Mouse (Mus musculus): ENCODE data around the gene B3galnt2. TPM values are rescaled to one million over a fixed set of nuclear protein-coding genes. Genes with fewer than 3 reads are reported as not detected.
"Not testable (repeated sequence)": the region's sequence is repeated elsewhere in the genome, so short reads cannot be mapped to it uniquely, and the experiment has no call there.

The B3galnt2 gene
- total RNA-seq (2021): 10 to 100 TPM; 14.1 to 15.9 TPM
- long read RNA-seq, transcript B3galnt2-201 (12 exons, 3,892 nt): major isoform, 21 of 28 reads
- long read RNA-seq, partial matches to known transcripts: 0 of 28 reads
- long read RNA-seq, other reads (novel, unspliced or antisense): 6 of 28 reads

GRCm38 (mm10) chr13:13953874-13954832 lies at the start of gene B3galnt2:
TSS of gene B3galnt2 (plus strand) at chr13:13954469.
- peak; percentile 97 to 99 for DNase-seq (ENCODE audit: low spot score in 2 of 2)

DNA sequence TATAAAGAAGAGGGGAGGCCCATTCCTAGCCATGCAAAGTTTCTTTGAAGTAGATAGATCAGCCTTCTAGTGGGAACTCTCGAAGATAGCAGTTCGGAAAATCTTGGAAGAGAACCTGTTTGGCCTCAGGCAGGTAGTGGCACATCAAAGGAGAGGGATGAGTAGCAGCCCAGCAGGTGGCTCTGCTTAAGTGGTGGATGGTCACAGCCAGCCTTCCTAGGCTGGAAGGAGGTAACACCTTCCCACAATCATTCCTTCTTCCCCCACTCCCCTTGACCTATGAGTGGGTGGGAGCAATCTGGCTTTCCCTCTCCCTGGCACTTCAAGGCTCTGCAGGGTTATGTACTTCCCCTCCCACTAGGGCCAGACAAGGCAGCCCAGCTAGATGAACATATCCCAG lies 42.9 kb upstream of the B3galnt2 start:
- DNase-seq (ENCODE audit: low spot score in 2 of 2): no peak

DNA sequence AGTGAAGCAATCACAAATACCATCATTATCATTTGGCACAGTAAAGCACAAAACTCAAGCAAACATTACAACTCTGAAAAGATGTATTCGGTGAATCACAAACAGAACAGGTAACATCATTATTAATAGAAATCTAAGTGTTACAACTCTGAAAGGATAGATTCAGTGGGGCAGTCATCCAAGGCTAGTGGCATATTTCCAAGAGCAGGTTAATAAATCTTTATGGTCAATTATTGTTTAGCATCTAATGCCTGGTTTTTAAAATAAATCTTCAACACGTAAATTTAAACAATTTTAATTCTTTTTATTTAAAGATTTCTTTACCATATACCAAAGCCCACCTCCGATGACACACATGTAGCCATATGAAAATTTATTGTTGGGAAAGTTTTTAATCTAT lies 34.9 kb upstream of the B3galnt2 start:
- no peak for DNase-seq (ENCODE audit: low spot score in 2 of 2)

- DNase-seq (ENCODE audit: low spot score in 2 of 2): no peak
These were observed 31.7 kb upstream of the B3galnt2 start for GRCm38 (mm10) chr13:13922526-13922925.

- DNase-seq (ENCODE audit: low spot score in 2 of 2): no peak
These were observed 24.3 kb upstream of the B3galnt2 start for GRCm38 (mm10) chr13:13929982-13930381.

GRCm38 (mm10) chr13:13954931-13955330 lies 662 bp downstream of the B3galnt2 start:
- DNase-seq (ENCODE audit: low spot score in 2 of 2): peak in 1 of 2 experiments; percentile 20

DNA sequence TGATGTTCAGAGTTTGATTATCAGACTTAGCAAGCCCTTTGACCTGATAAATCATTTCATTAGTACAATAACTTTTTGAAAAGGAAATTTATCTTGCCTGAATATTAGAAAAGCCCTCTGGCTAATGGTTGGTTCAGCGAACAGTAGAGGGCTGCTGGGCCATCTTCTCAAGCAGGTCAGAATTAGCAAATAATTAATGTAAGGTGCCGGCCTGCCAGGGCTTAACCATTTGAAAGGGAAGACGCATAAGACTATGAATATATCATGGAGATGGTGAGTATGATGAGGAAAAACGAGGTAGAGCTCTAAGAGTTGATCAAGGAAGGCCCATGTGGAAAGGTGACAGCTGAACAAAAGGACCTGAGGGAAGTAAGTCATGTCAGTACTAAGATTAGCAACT lies 2.4 kb downstream of the B3galnt2 start:
- DNase-seq (ENCODE audit: low spot score in 2 of 2): no peak

GRCm38 (mm10) chr13:13960211-13960610 lies 5.9 kb downstream of the B3galnt2 start:
- no peak for DNase-seq (ENCODE audit: low spot score in 2 of 2)

- DNase-seq (ENCODE audit: low spot score in 2 of 2): no peak
These were observed 6.8 kb downstream of the B3galnt2 start for GRCm38 (mm10) chr13:13961046-13961445.

DNA sequence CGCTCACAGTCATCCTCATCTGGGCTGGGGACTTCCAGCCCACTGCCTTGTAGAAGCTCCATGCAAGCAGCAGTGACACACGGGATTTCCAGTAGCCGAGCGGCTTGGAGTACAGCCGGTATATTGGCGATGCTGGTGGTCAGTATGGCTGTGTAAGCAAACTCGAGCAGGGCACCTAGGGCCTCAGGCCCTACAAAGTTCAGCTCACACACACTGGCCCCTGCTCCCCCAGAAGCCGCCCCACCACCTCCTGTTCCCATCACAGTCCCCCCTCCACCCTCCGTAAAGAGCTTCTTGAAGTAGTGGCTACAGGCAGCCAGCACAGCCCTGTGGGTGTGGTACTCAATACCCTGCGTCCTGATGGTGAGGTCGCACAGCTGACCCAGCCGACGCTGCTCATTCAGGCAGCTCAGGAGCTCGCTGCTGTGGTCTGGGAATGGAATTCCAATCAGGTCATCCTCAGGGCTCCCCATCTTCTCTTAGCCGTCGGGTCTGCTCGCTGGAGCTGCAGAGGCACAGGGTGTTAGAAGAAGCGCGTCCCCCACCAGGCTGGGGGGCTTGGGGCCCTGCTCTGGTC lies 11.2 kb downstream of the B3galnt2 start:
- no peak for DNase-seq (ENCODE audit: low spot score in 2 of 2)

GRCm38 (mm10) chr13:13966172-13966571 lies 11.9 kb downstream of the B3galnt2 start:
- no peak for DNase-seq (ENCODE audit: low spot score in 2 of 2)

DNA sequence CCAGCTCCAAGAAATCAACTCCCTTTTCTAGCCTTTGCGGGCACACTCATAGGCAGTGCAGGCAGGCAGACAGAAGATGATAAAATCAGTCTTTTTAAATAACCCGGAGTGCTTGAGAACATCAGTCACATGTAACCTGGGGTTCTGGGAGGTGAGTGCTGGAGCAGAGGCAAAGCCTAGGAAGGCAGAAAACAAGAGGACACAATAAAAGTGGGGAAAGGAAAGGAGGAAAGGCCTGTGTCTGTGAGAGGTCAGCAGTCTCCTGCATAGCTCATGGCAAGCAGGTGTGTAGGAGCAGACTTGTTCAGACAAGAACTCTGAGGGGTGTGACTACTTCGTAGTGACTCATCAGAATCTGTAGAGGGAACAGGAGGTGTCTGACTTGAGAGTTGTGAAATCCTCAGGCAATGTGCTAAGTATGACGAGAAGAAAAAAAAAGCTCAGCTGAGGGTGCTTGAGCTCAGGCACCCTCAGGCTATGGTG lies 14.4 kb downstream of the B3galnt2 start:
- DNase-seq (ENCODE audit: low spot score in 2 of 2): peak in 1 of 2 experiments; percentile 26

- DNase-seq (ENCODE audit: low spot score in 2 of 2): no peak
These were observed 15.5 kb downstream of the B3galnt2 start for GRCm38 (mm10) chr13:13969796-13970195.

DNA sequence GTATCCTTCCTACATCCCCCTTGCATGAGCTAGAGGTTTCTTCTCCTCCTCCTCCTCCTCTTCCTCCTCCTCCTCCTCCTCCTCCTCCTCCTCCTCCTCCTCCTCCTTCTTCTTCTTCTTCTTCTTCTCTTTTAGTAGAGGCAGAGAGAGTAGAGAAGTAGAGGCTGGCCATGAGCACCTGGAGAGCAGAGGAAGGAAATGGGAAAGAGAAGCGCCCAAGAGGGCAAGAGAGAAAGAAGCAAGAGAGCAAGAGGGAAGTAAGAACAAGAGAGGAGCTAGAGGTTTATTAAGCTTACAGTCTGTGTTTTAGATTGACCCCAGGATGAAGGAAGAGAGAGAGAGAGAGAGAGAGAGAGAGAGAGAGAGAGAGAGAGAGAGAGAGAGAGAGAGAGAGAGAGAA lies 27.6 kb downstream of the B3galnt2 start:
- DNase-seq (ENCODE audit: low spot score in 2 of 2): not testable (repeated sequence)

- no peak for DNase-seq (ENCODE audit: low spot score in 2 of 2)
These were observed 29.3 kb downstream of the B3galnt2 start for GRCm38 (mm10) chr13:13983523-13983922.

DNA sequence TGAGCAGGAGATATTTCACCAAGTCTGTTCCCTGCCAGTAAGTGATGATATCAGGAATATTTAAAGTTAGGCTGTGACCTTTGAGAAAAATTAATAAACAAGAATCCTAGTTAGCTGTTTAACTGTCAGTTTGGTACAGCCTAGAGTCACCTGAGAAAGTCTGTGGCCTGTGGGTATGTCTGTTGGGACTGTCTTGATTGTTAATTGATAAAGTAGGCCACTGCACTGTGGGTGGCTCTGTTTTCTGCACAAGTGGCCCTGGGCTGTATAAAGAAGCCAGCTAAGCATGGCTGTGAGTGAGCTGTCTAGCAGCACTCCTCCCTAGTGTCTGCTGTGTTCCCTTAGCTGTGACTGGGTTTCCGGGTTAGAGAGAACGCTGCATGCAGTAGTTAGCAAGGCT lies 34.9 kb downstream of the B3galnt2 start:
- DNase-seq (ENCODE audit: low spot score in 2 of 2): no peak

GRCm38 (mm10) chr13:13990391-13990790 lies 36.1 kb downstream of the B3galnt2 start:
- DNase-seq (ENCODE audit: low spot score in 2 of 2): no peak

DNA sequence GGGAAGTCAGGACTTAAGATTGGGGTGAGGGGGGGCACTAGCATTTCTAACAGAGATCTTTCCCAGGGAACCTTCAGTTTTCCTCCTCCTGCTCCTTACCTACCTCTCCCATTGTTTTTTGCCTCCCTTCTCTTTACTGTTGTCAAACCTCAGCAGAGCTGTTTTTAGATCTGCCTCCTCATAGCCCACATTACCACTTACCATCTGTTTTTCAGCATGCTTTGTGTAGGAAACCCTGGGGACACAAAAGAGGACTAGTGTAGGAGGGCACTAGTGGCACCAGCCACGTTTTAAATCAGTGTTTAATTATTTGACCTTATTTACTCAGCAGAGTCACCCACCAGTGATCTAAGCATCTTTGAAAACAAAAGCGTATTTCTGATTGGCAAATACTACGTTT lies 38.8 kb downstream of the B3galnt2 start:
- DNase-seq (ENCODE audit: low spot score in 2 of 2): peak in 1 of 2 experiments; percentile 67

DNA sequence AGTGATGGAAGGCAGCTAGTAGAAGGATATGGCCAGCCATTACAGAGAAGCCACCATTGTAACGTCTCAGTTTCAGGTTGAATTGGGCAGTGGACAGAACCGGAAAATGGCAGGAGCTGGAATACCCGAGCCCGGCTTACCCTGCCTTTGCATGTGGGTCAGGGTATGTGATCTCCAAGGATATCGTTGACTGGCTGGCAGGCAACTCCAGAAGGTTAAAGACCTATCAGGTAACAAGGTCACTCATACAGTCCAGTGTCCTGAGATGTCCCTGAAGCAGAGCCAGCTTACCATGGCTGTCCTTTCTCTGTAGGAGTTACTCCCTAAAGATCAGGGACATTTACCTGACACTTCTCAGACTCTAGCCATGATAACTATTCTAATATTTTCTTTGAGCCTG lies 40.8 kb downstream of the B3galnt2 start:
- no peak for DNase-seq (ENCODE audit: low spot score in 2 of 2)

DNA sequence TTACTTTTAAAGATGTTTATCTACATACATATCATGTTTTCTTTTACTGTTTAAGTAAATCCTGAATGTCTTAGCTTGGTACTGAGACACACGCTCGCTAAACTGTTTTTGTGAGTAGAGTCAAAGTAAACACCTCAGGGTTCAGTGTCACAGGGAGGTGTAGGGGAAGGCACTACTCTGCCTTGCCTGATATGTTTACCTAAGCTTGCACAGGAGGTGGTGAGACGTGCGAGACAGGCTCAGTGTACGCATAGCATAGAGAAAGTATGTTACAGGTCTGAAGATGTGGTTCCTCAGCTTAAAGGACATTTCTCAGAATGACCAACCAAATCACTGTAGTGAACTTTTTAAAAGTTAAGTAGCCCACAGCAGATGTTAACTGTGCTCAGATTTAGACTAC lies 43.2 kb downstream of the B3galnt2 start:
- no peak for DNase-seq (ENCODE audit: low spot score in 2 of 2)

DNA sequence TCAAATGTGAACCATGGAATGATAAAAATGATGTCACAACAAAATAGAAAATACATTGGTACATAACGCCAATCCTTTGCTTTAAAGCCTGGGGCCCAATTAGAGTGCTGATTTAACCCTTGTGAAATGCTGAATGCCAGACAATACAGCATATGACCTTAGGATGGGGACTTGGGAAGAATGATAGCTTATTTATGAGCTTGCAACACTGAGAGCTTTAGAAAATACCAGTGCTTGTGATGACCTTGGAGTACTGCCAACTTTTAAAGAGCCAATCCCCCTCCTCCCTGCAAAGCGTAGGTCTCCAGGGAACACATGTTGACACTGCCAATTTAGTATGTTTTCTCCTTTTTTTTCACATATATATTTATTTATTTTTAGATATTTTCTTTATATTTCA lies 48.4 kb downstream of the B3galnt2 start:
- DNase-seq (ENCODE audit: low spot score in 2 of 2): no peak

DNA sequence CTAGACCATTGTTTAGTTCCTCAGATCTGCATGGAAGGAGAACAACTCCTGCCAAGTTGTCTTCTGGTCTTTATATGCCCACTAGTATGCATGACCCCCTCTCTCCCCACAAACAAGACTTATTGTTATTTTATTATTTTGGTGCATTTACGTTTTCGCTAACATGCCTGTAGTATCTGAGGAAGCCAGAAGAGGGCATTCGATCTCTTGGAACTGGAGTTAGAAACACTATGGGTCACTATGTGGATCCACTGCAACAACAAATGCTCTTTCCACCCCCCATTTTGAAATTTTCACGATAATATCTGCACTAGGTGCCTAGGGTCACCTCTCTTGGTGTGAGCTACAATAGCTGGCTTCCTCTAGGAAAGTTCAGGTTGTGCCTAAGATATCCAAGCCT lies 49.8 kb downstream of the B3galnt2 start:
- DNase-seq (ENCODE audit: low spot score in 2 of 2): no peak

Data from layer of hippocampus, adult 18-20 months (tissue).